Mouse (Mus musculus): Measurements from ENCODE around the gene Fam3a. TPM values are rescaled to one million over a fixed set of nuclear protein-coding genes. Genes with fewer than 3 reads are reported as not detected.

The Fam3a gene
- total RNA-seq, 2 experiments from 2014 or later = 15.4 to 19.3 TPM

- intact Hi-C loops (cut with DNase I) = no loop called here
- no peak for DNase-seq (ENCODE audit: low spot score)
These were observed 40.2 kb downstream of the Fam3a start for GRCm38 (mm10) chrX:74352645-74353466.

Other genes starting within 250 kb of the Fam3a start
- not detected for gene Tex28, start 225.4 kb downstream of the Fam3a start, total RNA-seq (2021)
- not detected for gene Tktl1, start 216.0 kb downstream of the Fam3a start, total RNA-seq (2021)
- gene Flna, start 143.5 kb downstream of the Fam3a start, total RNA-seq (2021) = 100 to 1,000 TPM in 1 of 2 experiments, 10 to 100 TPM in 1; 91.7 to 120 TPM
- gene Emd, start 138.6 kb downstream of the Fam3a start, total RNA-seq (2021) = 10 to 100 TPM; 30.5 to 33.6 TPM
- gene Rpl10, start 122.5 kb downstream of the Fam3a start, total RNA-seq (2021) = 100 to 1,000 TPM; 217 to 221 TPM
- gene Taz, start 111.4 kb downstream of the Fam3a start, total RNA-seq (2021) = 10 to 100 TPM; 42.1 to 45.2 TPM
- gene Dnase1l1, start 110.9 kb downstream of the Fam3a start, total RNA-seq (2021) = 10 to 100 TPM; 13.2 to 17.5 TPM
- 100 to 1,000 TPM; 128 to 139 TPM for gene Atp6ap1, start 96.2 kb downstream of the Fam3a start, total RNA-seq (2021)
- 10 to 100 TPM; 71.4 to 80.9 TPM for gene Gdi1, start 88.3 kb downstream of the Fam3a start, total RNA-seq (2021)
- gene Fam50a, start 80.2 kb downstream of the Fam3a start, total RNA-seq (2021) = 10 to 100 TPM; 23.8 to 25.7 TPM
- 1 to 10 TPM in 1 of 2 experiments, under 1 TPM in 1; 0.81 to 1.1 TPM for gene Plxna3, start 64.2 kb downstream of the Fam3a start, total RNA-seq (2021)
- gene Lage3, start 39.7 kb downstream of the Fam3a start, total RNA-seq (2021) = 10 to 100 TPM; 30.6 to 36.7 TPM
- gene Ubl4a, start 20.1 kb downstream of the Fam3a start, total RNA-seq (2021) = 10 to 100 TPM; 65.9 to 69.6 TPM
- 1 to 10 TPM; 4.3 to 5.4 TPM for gene Slc10a3, start 19.9 kb downstream of the Fam3a start, total RNA-seq (2021)
- 10 to 100 TPM; 48.3 to 48.5 TPM for gene Ikbkg, start within 50 bp of the Fam3a start, total RNA-seq (2021)
- 1 to 10 TPM; 5.8 to 6.5 TPM for gene G6pdx, start 35.9 kb upstream of the Fam3a start, total RNA-seq (2021)
- not detected for gene Gm6880, start 88.1 kb upstream of the Fam3a start, total RNA-seq (2021)
- not detected for gene Olfr1326-ps1, start 181.6 kb upstream of the Fam3a start, total RNA-seq (2021)
- gene Olfr1325, start 199.4 kb upstream of the Fam3a start, total RNA-seq (2021) = not detected

Data from heart, postnatal 25 days (tissue).